Mouse (Mus musculus) forebrain, embryonic 13.5 days (tissue): ENCODE data around the gene Stx8. TPM values are rescaled to one million over a fixed set of nuclear protein-coding genes. Genes with fewer than 3 reads are reported as not detected.

Source experiments
- ATAC-seq: fragments of 200-750 bp; cut with Nextera tagmentation; 2 replicates; pipeline ENCODE4 v1.8.0; 2017
- H3K27ac ChIP-seq: fragments of 300-500 bp; sonication (generic); 2 replicates; pipeline ENCODE4 v1.5.1; 2015; ENCODE audit warnings: inconsistent platforms, mild to moderate bottlenecking, moderate library complexity
- H3K27me3 ChIP-seq: fragments of 300-500 bp; sonication (generic); 2 replicates; pipeline ENCODE4 v1.6.1; 2015; ENCODE audit warnings: mild to moderate bottlenecking, inconsistent platforms
- H3K36me3 ChIP-seq: fragments of 300-500 bp; sonication (generic); 2 replicates; pipeline ENCODE4 v1.6.1; 2015; ENCODE audit warnings: mild to moderate bottlenecking, inconsistent platforms; ENCODE audit not compliant: poor library complexity, severe bottlenecking
- H3K4me1 ChIP-seq: fragments of 300-500 bp; sonication (generic); 2 replicates; pipeline ENCODE4 v1.6.1; 2015; ENCODE audit warnings: inconsistent platforms
- H3K4me2 ChIP-seq: fragments of 300-500 bp; sonication (generic); 2 replicates; pipeline ENCODE4 v1.6.1; 2015; ENCODE audit warnings: inconsistent platforms, mild to moderate bottlenecking, moderate library complexity
- H3K4me3 ChIP-seq: fragments of 300-500 bp; sonication (generic); 2 replicates; pipeline ENCODE4 v1.5.1; 2015; ENCODE audit warnings: mild to moderate bottlenecking, inconsistent platforms
- H3K9ac ChIP-seq: fragments of 300-500 bp; sonication (generic); 2 replicates; pipeline ENCODE4 v1.6.1; 2015; ENCODE audit warnings: mild to moderate bottlenecking, inconsistent platforms
- H3K9me3 ChIP-seq: fragments of 300-500 bp; sonication (generic); replicated peaks from 2 replicates; pipeline ENCODE4 v1.6.1; 2016; ENCODE audit warnings: inconsistent platforms
- WGBS: fragments of 180-500 bp; shearing (Covaris S2); methylation state at CpG from one replicate; pipeline ENCODE4 v1.1.7; 2015; 5-methylcytosine and 5-hydroxymethylcytosine counted together
- polyA plus RNA-seq: library from polyadenylated mRNA; unstranded; fragments of >200 nt; fragmentation: Nextera tagmentation; extraction: Ambion mirVana; gene quantifications from 2 replicates; pipeline ENCODE4 v1.2.1, GENCODE M21; 2015

Gene Stx8
- 63.0 and 66.0 TPM in 2 replicates for polyA plus RNA-seq

- ATAC-seq: peak; percentile 91
- Histone ChIP-seq H3K4me2 (peak within 1 kb of the TSS; percentile 90), H3K36me3 (peaks cover 8% of the 10 kb centered on the region; the same call in 1 of the 2 replicates), H3K4me3 (peak within 1 kb of the TSS; percentile 77), H3K27me3 (no peaks in the 10 kb centered on the region), H3K27ac (0 out of 2 replicates have a peak within 1 kb of the TSS, but pooled peaks have one; percentile 4), H3K9ac (peak within 1 kb of the TSS; percentile 79), H3K4me1 (peaks cover 21% of the 10 kb centered on the region), H3K9me3 (no peaks in the 10 kb centered on the region)
- WGBS: under 1% methylated on average over 28 of the region's 28 CpGs
These were observed at the start of gene Stx8 for GRCm38 (mm10) chr11:67965905-67966878. Gene Stx8, plus strand, starts transcription at chr11:67966193.

- Histone ChIP-seq H3K9ac (no peak overlapping the region), H3K36me3 (no peaks in the 10 kb centered on the region), H3K4me1 (peaks cover 7% of the 10 kb centered on the region), H3K27me3 (peaks cover 29% of the 10 kb centered on the region), H3K4me3 (no peak overlapping the region), H3K4me2 (no peak overlapping the region), H3K9me3 (no peaks in the 10 kb centered on the region), H3K27ac (no peak overlapping the region)
- no peak for ATAC-seq
- WGBS: 74% methylated on average over 3 of the region's 3 CpGs
These were observed 48.9 kb upstream of the Stx8 start for GRCm38 (mm10) chr11:67917126-67917525.

- WGBS: 81% methylated on average over 5 of the region's 5 CpGs
- ATAC-seq: no peak
These were observed 46.4 kb upstream of the Stx8 start for GRCm38 (mm10) chr11:67919593-67919992.

GRCm38 (mm10) chr11:67920226-67920960, 45.6 kb upstream of the Stx8 start:
- H3K27me3 ChIP-seq: peaks cover 29% of the 10 kb centered on the region
- H3K4me2 ChIP-seq: no peak overlapping the region
- H3K9me3 ChIP-seq: no peaks in the 10 kb centered on the region
- ATAC-seq: no peak
- H3K4me1 ChIP-seq: peaks cover 12% of the 10 kb centered on the region
- no peak overlapping the region for H3K9ac ChIP-seq
- H3K27ac ChIP-seq: no peak overlapping the region
- H3K36me3 ChIP-seq: no peaks in the 10 kb centered on the region
- H3K4me3 ChIP-seq: no peak overlapping the region
- 66% methylated on average over 9 of the region's 9 CpGs for WGBS

More at GRCm38 (mm10) chr11:67919593-67919992, 46.4 kb upstream of the Stx8 start:
- Histone ChIP-seq H3K9me3 (no peaks in the 10 kb centered on the region), H3K27me3 (peaks cover 29% of the 10 kb centered on the region), H3K36me3 (no peaks in the 10 kb centered on the region), H3K9ac (no peak overlapping the region), H3K4me1 (peaks cover 12% of the 10 kb centered on the region), H3K27ac (no peak overlapping the region), H3K4me2 (no peak overlapping the region), H3K4me3 (no peak overlapping the region)

GRCm38 (mm10) chr11:67921091-67921826, 44.7 kb upstream of the Stx8 start:
- Histone ChIP-seq H3K27me3 (peaks cover 29% of the 10 kb centered on the region), H3K4me2 (peak overlapping the region; percentile 100), H3K4me1 (peaks cover 12% of the 10 kb centered on the region), H3K9ac (peak overlapping the region; percentile 66), H3K36me3 (no peaks in the 10 kb centered on the region), H3K27ac (no peak overlapping the region), H3K4me3 (peak overlapping the region; percentile 63), H3K9me3 (no peaks in the 10 kb centered on the region)
- 2% methylated on average over 47 of the region's 47 CpGs for WGBS
- 0 out of 2 replicates have a peak, but pooled peaks have one; percentile 33 for ATAC-seq

- Histone ChIP-seq H3K27ac (no peak within 1 kb of the TSS), H3K4me2 (peak within 1 kb of the TSS; percentile 100), H3K4me3 (peak within 1 kb of the TSS; percentile 63), H3K9ac (peak within 1 kb of the TSS; percentile 66), H3K4me1 (peaks cover 12% of the 10 kb centered on the region), H3K36me3 (no peaks in the 10 kb centered on the region), H3K27me3 (peaks cover 29% of the 10 kb centered on the region), H3K9me3 (no peaks in the 10 kb centered on the region)
- ATAC-seq: peak; percentile 71
- under 1% methylated on average over 55 of the region's 80 CpGs for WGBS
These were observed 43.9 kb upstream of the Stx8 start, which contains the start of gene Usp43 for GRCm38 (mm10) chr11:67921827-67922754. Gene Usp43, minus strand, starts transcription at chr11:67922153.

GRCm38 (mm10) chr11:67922755-67923125, 43.3 kb upstream of the Stx8 start:
- 1% methylated on average over 12 of the region's 12 CpGs for whole genome bisulfite sequencing
- H3K9me3 ChIP-seq: no peaks in the 10 kb centered on the region

GRCm38 (mm10) chr11:67923720-67924119, 42.3 kb upstream of the Stx8 start:
- no peak for ATAC-seq
- no peak overlapping the region for H3K4me3 ChIP-seq
- peaks cover 29% of the 10 kb centered on the region for H3K27me3 ChIP-seq
- H3K9ac ChIP-seq: no peak overlapping the region
- H3K4me1 ChIP-seq: peaks cover 12% of the 10 kb centered on the region
- H3K9me3 ChIP-seq: no peaks in the 10 kb centered on the region
- no peak overlapping the region for H3K27ac ChIP-seq
- no peak overlapping the region for H3K4me2 ChIP-seq
- 95% methylated on average over 5 of the region's 5 CpGs for WGBS
- H3K36me3 ChIP-seq: no peaks in the 10 kb centered on the region

More at GRCm38 (mm10) chr11:67922755-67923125, 43.3 kb upstream of the Stx8 start:
- Histone ChIP-seq H3K4me3 (peak overlapping the region; percentile 63), H3K4me1 (peaks cover 12% of the 10 kb centered on the region), H3K36me3 (no peaks in the 10 kb centered on the region), H3K27me3 (peaks cover 29% of the 10 kb centered on the region), H3K27ac (no peak overlapping the region), H3K9ac (no peak overlapping the region), H3K4me2 (peak overlapping the region; percentile 100)
- peak; percentile 90 for ATAC-seq

GRCm38 (mm10) chr11:67925000-67925399, 41.0 kb upstream of the Stx8 start:
- WGBS: 90% methylated on average over 13 of the region's 13 CpGs
- Histone ChIP-seq H3K36me3 (no peaks in the 10 kb centered on the region), H3K9ac (no peak overlapping the region), H3K4me1 (peaks cover 12% of the 10 kb centered on the region), H3K4me2 (no peak overlapping the region), H3K27ac (no peak overlapping the region), H3K27me3 (peaks cover 19% of the 10 kb centered on the region), H3K4me3 (no peak overlapping the region), H3K9me3 (no peaks in the 10 kb centered on the region)
- ATAC-seq: no peak

- Histone ChIP-seq H3K27me3 (peaks cover 4% of the 10 kb centered on the region), H3K36me3 (no peaks in the 10 kb centered on the region), H3K27ac (no peak overlapping the region), H3K4me3 (no peak overlapping the region), H3K4me1 (peaks cover 9% of the 10 kb centered on the region), H3K9ac (no peak overlapping the region), H3K4me2 (no peak overlapping the region), H3K9me3 (no peaks in the 10 kb centered on the region)
- ATAC-seq: no peak
- WGBS: 16% methylated on average over 11 of the region's 15 CpGs
These were observed 39.5 kb upstream of the Stx8 start for GRCm38 (mm10) chr11:67926348-67927055.
